Mouse (Mus musculus) layer of hippocampus, postnatal 36 days (tissue): ENCODE data around the gene Smndc1. TPM values are rescaled to one million over a fixed set of nuclear protein-coding genes. Genes with fewer than 3 reads are reported as not detected.

ENCODE experiments used
- DNase-seq, 2 experiments: peaks; one replicate each; pipeline ENCODE4 v3.0.0; 2022
- total RNA-seq, 2 experiments: library from RNA; stranded (reverse); gene quantifications; 2 replicates each; pipeline ENCODE4 v1.2.3; 2021

Gene Smndc1
- total RNA-seq, 2 experiments from 2014 or later: 39.6 to 40.2 TPM

- no peak for DNase-seq
Observed at GRCm38 (mm10) chr19:53378421-53378820, 12.0 kb downstream of the Smndc1 start.

- no peak for DNase-seq
Observed at GRCm38 (mm10) chr19:53377652-53378051, 12.7 kb downstream of the Smndc1 start.

GRCm38 (mm10) chr19:53375816-53376215, 14.6 kb downstream of the Smndc1 start:
- no peak for DNase-seq

GRCm38 (mm10) chr19:53375299-53375698, 15.1 kb downstream of the Smndc1 start:
- DNase-seq: no peak

GRCm38 (mm10) chr19:53373570-53373969, 16.8 kb downstream of the Smndc1 start:
- no peak for DNase-seq

GRCm38 (mm10) chr19:53371666-53372065, 18.7 kb downstream of the Smndc1 start, which contains the start of gene Gm10197:
Gm10197 (minus strand) TSS chr19:53371766.
- no peak for DNase-seq

- DNase-seq: no peak
Observed at GRCm38 (mm10) chr19:53370233-53370632, 20.1 kb downstream of the Smndc1 start.

- DNase-seq: peak; percentile 76 to 81
Observed at GRCm38 (mm10) chr19:53369469-53370043, 20.8 kb downstream of the Smndc1 start.

- DNase-seq: no peak
Observed at GRCm38 (mm10) chr19:53366881-53367280, 23.5 kb downstream of the Smndc1 start.

- DNase-seq: no peak
Observed at GRCm38 (mm10) chr19:53366057-53366775, 24.2 kb downstream of the Smndc1 start.

GRCm38 (mm10) chr19:53364963-53365362, 25.4 kb downstream of the Smndc1 start:
- DNase-seq: peak; percentile 41 to 56

GRCm38 (mm10) chr19:53364551-53364950, 25.8 kb downstream of the Smndc1 start:
- no peak for DNase-seq

GRCm38 (mm10) chr19:53362967-53363366, 27.4 kb downstream of the Smndc1 start:
- no peak for DNase-seq

- peak; percentile 64 to 69 for DNase-seq
Observed at GRCm38 (mm10) chr19:53360265-53360958, 30.0 kb downstream of the Smndc1 start.

GRCm38 (mm10) chr19:53359160-53360033, 31.0 kb downstream of the Smndc1 start:
- DNase-seq: peak; percentile 76 to 80

- DNase-seq: no peak
Observed at GRCm38 (mm10) chr19:53355065-53355464, 35.3 kb downstream of the Smndc1 start.

- no peak for DNase-seq
Observed at GRCm38 (mm10) chr19:53354271-53355000, 35.9 kb downstream of the Smndc1 start.

GRCm38 (mm10) chr19:53353864-53354263, 36.5 kb downstream of the Smndc1 start:
- no peak for DNase-seq

GRCm38 (mm10) chr19:53345766-53346165, 44.6 kb downstream of the Smndc1 start:
- DNase-seq: no peak

- DNase-seq: no peak
Observed at GRCm38 (mm10) chr19:53344062-53344461, 46.3 kb downstream of the Smndc1 start.

- no peak for DNase-seq
Observed at GRCm38 (mm10) chr19:53343174-53343881, 47.0 kb downstream of the Smndc1 start.
